Mouse (Mus musculus) B cell, adult (primary cell): ENCODE measurements around the gene Galnt15. TPM values are rescaled to one million over a fixed set of nuclear protein-coding genes. Genes with fewer than 3 reads are reported as not detected.

Experiments used
- total RNA-seq: library from RNA; stranded (reverse); gene quantifications from 4 replicates; pipeline ENCODE4 v1.2.4, GENCODE M21; 2023; ENCODE audit not compliant: inconsistent age

Galnt15 gene
- total RNA-seq: 0.12 TPM in 1 of 4 replicates, not detected in the others

GRCm38 (mm10) chr14:32028681-32029091 lies at the start of gene Galnt15:
Gene Galnt15 (plus strand): TSS chr14:32028989.

GRCm38 (mm10) chr14:32084761-32085485 lies 56.1 kb downstream of the Galnt15 start, which contains the start of gene Oxnad1:
Gene Oxnad1 (plus strand): TSS chr14:32085374.

GRCm38 (mm10) chr14:32085486-32086201 lies 56.9 kb downstream of the Galnt15 start, which contains the start of gene Dph3:
Gene Dph3 (minus strand): TSS chr14:32085729.

Other genes with a start within 250 kb of the Galnt15 start
- 31.2 to 41.2 TPM (median 37.7 TPM) in 4 replicates for gene Ankrd28, start 198.3 kb upstream of the Galnt15 start, total RNA-seq
- 7.6 to 14.8 TPM (median 10.1 TPM) in 4 replicates for gene Oxnad1, start 56.4 kb downstream of the Galnt15 start, total RNA-seq
- gene Dph3, start 56.7 kb downstream of the Galnt15 start, total RNA-seq: 95.3 to 120 TPM (median 106 TPM) in 4 replicates
- not detected in 4 replicates for gene Msmb, start 113.0 kb downstream of the Galnt15 start, total RNA-seq
- 70.5 to 79.9 TPM (median 73.1 TPM) in 4 replicates for gene Ncoa4, start 130.9 kb downstream of the Galnt15 start, total RNA-seq
- gene Timm23, start 172.9 kb downstream of the Galnt15 start, total RNA-seq: 67.8 to 80.6 TPM (median 76.0 TPM) in 4 replicates
- 48.6 to 61.5 TPM (median 54.0 TPM) in 4 replicates for gene Parg, start 173.0 kb downstream of the Galnt15 start, total RNA-seq